ENCODE assay signal across 21 mouse cellular contexts in genomic region chr19:43781980-43782379, GRCm38 (mm10). TPM values are rescaled to one million over a fixed set of nuclear protein-coding genes. Genes with fewer than 3 reads are reported as not detected.
DNase-seq lines count a peak whose midpoint lies in the region; ATAC-seq and TF ChIP-seq lines count a peak whose summit lies in the region.
"Had no signal": no experiment of that assay in that cellular context is flagged by ENCODE, and none has a peak within 500 bp of the region (broad histone marks: within the 10 kb centered on the region; RNA-seq: fewer than 3 reads in every experiment).

Abcc2 (plus strand) TSS chr19:43782192.

- H3K27ac ChIP-seq in intestine, postnatal 0 days (ENCODE audit: low read depth, low read length), result peak within 1 kb of the TSS; percentile 73
- peak within 1 kb of the TSS; percentile 58; the same call in 1 of the 2 replicates for H3K27ac ChIP-seq in liver, embryonic 16.5 days (ENCODE audit: low read length)
- H3K27ac ChIP-seq: forebrain, embryonic 13.5 days; hindbrain, embryonic 14.5 days; stomach, postnatal 0 days had no signal

- WGBS in intestine, postnatal 0 days, result 45% methylated on average over 3 of the region's 3 CpGs
- 50% methylated on average over 3 of the region's 3 CpGs for WGBS in liver, embryonic 16.5 days (ENCODE audit: insufficient replicate concordance)

- peak within 1 kb of the TSS; percentile 58 for H3K9ac ChIP-seq in intestine, postnatal 0 days (ENCODE audit: low read depth, low read length)
- H3K9ac ChIP-seq in liver, embryonic 16.5 days (ENCODE audit: low read depth, low read length), result 0 out of 2 replicates have a peak within 1 kb of the TSS, but pooled peaks have one; percentile 2
- H3K9ac ChIP-seq: forebrain, embryonic 13.5 days; hindbrain, embryonic 14.5 days had no signal

- DNase-seq in kidney, adult 11 months, result peak; percentile 75
- DNase-seq in kidney, postnatal 4 days, result no peak
- peak; percentile 57 to 66 for DNase-seq in kidney, postnatal 25 days
- DNase-seq in gastrocnemius, adult 18-20 months (ENCODE audit: low spot score), result no peak
- DNase-seq in cerebellum, postnatal 4 days (ENCODE audit: low spot score in 2 of 2), result no peak
- DNase-seq in cerebellum, adult 11-12 months, result no peak
- DNase-seq: adrenal gland, adult 2 months; cerebellum, adult 11 months; cerebellum, postnatal 14 days; gastrocnemius, postnatal 14 days; heart, adult 18-20 months; heart, postnatal 36 days; retina, postnatal 1 day; thymus, postnatal 14 days had no signal

- peak within 1 kb of the TSS; percentile 45 for H3K4me2 ChIP-seq in intestine, postnatal 0 days (replicated peaks; ENCODE audit: low read depth)
- H3K4me2 ChIP-seq in liver, embryonic 16.5 days (ENCODE audit: low read depth, low read length), result no peak within 1 kb of the TSS
- H3K4me2 ChIP-seq: forebrain, embryonic 13.5 days; hindbrain, embryonic 14.5 days; midbrain, embryonic 11.5 days had no signal

- peak within 1 kb of the TSS; percentile 41 for H3K4me3 ChIP-seq in intestine, postnatal 0 days (ENCODE audit: low read depth, low read length)
- H3K4me3 ChIP-seq in liver, embryonic 16.5 days (ENCODE audit: low read depth, low read length), result peak within 1 kb of the TSS; percentile 30
- H3K4me3 ChIP-seq: forebrain, embryonic 13.5 days had no signal

- H3K27me3 ChIP-seq in intestine, postnatal 0 days (replicated peaks; ENCODE audit: control insufficient read depth, insufficient read depth, low read length), result no peaks in the 10 kb centered on the region
- no peaks in the 10 kb centered on the region for H3K27me3 ChIP-seq in liver, embryonic 16.5 days (ENCODE audit: control insufficient read depth, insufficient read depth, low read depth, low read length)
- H3K27me3 ChIP-seq: forebrain, embryonic 13.5 days had no signal

- H3K9me3 ChIP-seq in intestine, postnatal 0 days (ENCODE audit: control insufficient read depth), result no peaks in the 10 kb centered on the region
- no peaks in the 10 kb centered on the region for H3K9me3 ChIP-seq in liver, embryonic 16.5 days (replicated peaks; ENCODE audit: control insufficient read depth, low read length)
- H3K9me3 ChIP-seq: forebrain, embryonic 13.5 days had no signal

- no peaks in the 10 kb centered on the region for H3K4me1 ChIP-seq in intestine, postnatal 0 days (replicated peaks; ENCODE audit: control insufficient read depth, insufficient read depth, low read length)
- no peaks in the 10 kb centered on the region for H3K4me1 ChIP-seq in liver, embryonic 16.5 days (ENCODE audit: control insufficient read depth, low read depth, low read length)
- H3K4me1 ChIP-seq: forebrain, embryonic 13.5 days had no signal

- TF ChIP-seq CTCF in intestine, postnatal 0 days (IDR thresholded peaks at IDR 0.05; ENCODE audit: low read depth), result no peak

- ATAC-seq in intestine, postnatal 0 days, result peak; percentile 92
- ATAC-seq in liver, embryonic 16.5 days (ENCODE audit: low read depth), result peak; percentile 91
- ATAC-seq: forebrain, embryonic 13.5 days; lung, postnatal 0 days had no signal

- no peaks in the 10 kb centered on the region for H3K36me3 ChIP-seq in intestine, postnatal 0 days (ENCODE audit: control insufficient read depth, insufficient read depth)
- no peaks in the 10 kb centered on the region for H3K36me3 ChIP-seq in liver, embryonic 16.5 days (ENCODE audit: control insufficient read depth, insufficient read depth)

RNA-seq across cellular contexts. Expression of gene Abcc2, which starts in this region (rescaled TPM):
- 90.5 and 129 TPM in 2 replicates for polyA plus RNA-seq in intestine, postnatal 0 days (2015; fragmentation: Nextera tagmentation; extraction: Ambion mirVana)
- 10.7 and 13.6 TPM in 2 replicates for polyA plus RNA-seq in liver, embryonic 16.5 days (2015; fragmentation: Nextera tagmentation; extraction: Ambion mirVana)
- total RNA-seq in gastrocnemius, adult 18-20 months (2021), result under 1 TPM; 0.07 to 0.16 TPM
- total RNA-seq: gastrocnemius, postnatal 14 days; heart, adult 18-20 months; heart, postnatal 36 days had no signal
- polyA plus RNA-seq: forebrain, embryonic 13.5 days; midbrain, embryonic 11.5 days had no signal

Comparison
In these comparisons a context has a peak if more than half of its experiments do, and no peak if none do; other contexts are left out.
1. DNase-seq: peak in kidney, adult 11 months (single experiment) and kidney, postnatal 25 days (2 of 2); none in kidney, postnatal 4 days (0 of 2), gastrocnemius, adult 18-20 months (single experiment), cerebellum, postnatal 4 days (0 of 2) and cerebellum, adult 11-12 months (single experiment).